Mouse (Mus musculus): ENCODE measurements around the gene Ubn1. TPM values are rescaled to one million over a fixed set of nuclear protein-coding genes. Genes with fewer than 3 reads are reported as not detected.

Ubn1 gene
- 9.1 and 9.8 TPM in 2 replicates for polyA plus RNA-seq (2015; fragmentation: Nextera tagmentation; extraction: Ambion mirVana)

GRCm38 (mm10) chr16:5049774-5050234 lies at the start of gene Ubn1, which contains the start of gene Glyr1:
Gene Ubn1 (plus strand): TSS chr16:5050057.
Gene Glyr1 (minus strand): TSS chr16:5049863.

GRCm38 (mm10) chr16:5007067-5007466 lies 42.8 kb upstream of the Ubn1 start, which contains the start of gene Smim22:
Gene Smim22 (plus strand): TSS chr16:5007288.

GRCm38 (mm10) chr16:5013054-5013838 lies 36.6 kb upstream of the Ubn1 start, which contains the start of gene Rogdi:
Gene Rogdi (minus strand): TSS chr16:5013553.

GRCm38 (mm10) chr16:5132401-5132801 lies 82.5 kb downstream of the Ubn1 start, which contains the start of gene Ppl:
Gene Ppl (minus strand): TSS chr16:5132421.

Other genes starting within 250 kb of the Ubn1 start
- 0.35 and 0.69 TPM in 2 replicates for gene 4930562C15Rik, start 214.6 kb upstream of the Ubn1 start, polyA plus RNA-seq (2015; fragmentation: Nextera tagmentation; extraction: Ambion mirVana)
- gene Ubald1, start 169.7 kb upstream of the Ubn1 start, polyA plus RNA-seq (2015; fragmentation: Nextera tagmentation; extraction: Ambion mirVana): 41.6 and 42.7 TPM in 2 replicates
- 56.0 and 61.4 TPM in 2 replicates for gene Mgrn1, start 163.8 kb upstream of the Ubn1 start, polyA plus RNA-seq (2015; fragmentation: Nextera tagmentation; extraction: Ambion mirVana)
- gene Nudt16l1, start 111.3 kb upstream of the Ubn1 start, polyA plus RNA-seq (2015; fragmentation: Nextera tagmentation; extraction: Ambion mirVana): 72.2 and 77.5 TPM in 2 replicates
- gene Anks3, start 85.9 kb upstream of the Ubn1 start, polyA plus RNA-seq (2015; fragmentation: Nextera tagmentation; extraction: Ambion mirVana): 23.7 and 25.9 TPM in 2 replicates
- gene Sept12, start 52.2 kb upstream of the Ubn1 start, polyA plus RNA-seq (2015; fragmentation: Nextera tagmentation; extraction: Ambion mirVana): 0.13 TPM in 1 of 2 replicates, not detected in the other
- 29.1 and 30.4 TPM in 2 replicates for gene Smim22, start 42.8 kb upstream of the Ubn1 start, polyA plus RNA-seq (2015; fragmentation: Nextera tagmentation; extraction: Ambion mirVana)
- 27.5 and 28.3 TPM in 2 replicates for gene Rogdi, start 36.5 kb upstream of the Ubn1 start, polyA plus RNA-seq (2015; fragmentation: Nextera tagmentation; extraction: Ambion mirVana)
- 65.0 and 69.5 TPM in 2 replicates for gene Glyr1, start 194 bp upstream of the Ubn1 start, polyA plus RNA-seq (2015; fragmentation: Nextera tagmentation; extraction: Ambion mirVana)
- gene Ppl, start 82.4 kb downstream of the Ubn1 start, polyA plus RNA-seq (2015; fragmentation: Nextera tagmentation; extraction: Ambion mirVana): 16.6 and 18.5 TPM in 2 replicates
- not detected in 2 replicates for gene Sec14l5, start 97.1 kb downstream of the Ubn1 start, polyA plus RNA-seq (2015; fragmentation: Nextera tagmentation; extraction: Ambion mirVana)
- 11.1 and 17.1 TPM in 2 replicates for gene Nagpa, start 154.0 kb downstream of the Ubn1 start, polyA plus RNA-seq (2015; fragmentation: Nextera tagmentation; extraction: Ambion mirVana)
- 4.4 and 5.4 TPM in 2 replicates for gene AU021092, start 172.2 kb downstream of the Ubn1 start, polyA plus RNA-seq (2015; fragmentation: Nextera tagmentation; extraction: Ambion mirVana)
- gene Alg1, start 183.6 kb downstream of the Ubn1 start, polyA plus RNA-seq (2015; fragmentation: Nextera tagmentation; extraction: Ambion mirVana): 24.4 and 27.4 TPM in 2 replicates
- gene Eef2kmt, start 205.9 kb downstream of the Ubn1 start, polyA plus RNA-seq (2015; fragmentation: Nextera tagmentation; extraction: Ambion mirVana): 22.2 and 26.0 TPM in 2 replicates

All from urinary bladder, postnatal 0 days (tissue).